Mouse (Mus musculus) cerebellum, postnatal 10 days (tissue): ENCODE measurements at regions not wholly inside any gene's neighbourhood (a gene's known extent, or its start where the extent isn't known, plus 50 kb on each side); places are given as distances from the start of the nearest gene placed in this dataset.
"Not testable (repeated sequence)": the region's sequence is repeated elsewhere in the genome, so short reads cannot be mapped to it uniquely, and the experiment has no call there.

Experiments used
- DNase-seq, 2 experiments: peaks; one replicate each; pipeline ENCODE4 v3.0.0; 2021; ENCODE audit warnings: mixed read lengths in 2 of 2

DNA sequence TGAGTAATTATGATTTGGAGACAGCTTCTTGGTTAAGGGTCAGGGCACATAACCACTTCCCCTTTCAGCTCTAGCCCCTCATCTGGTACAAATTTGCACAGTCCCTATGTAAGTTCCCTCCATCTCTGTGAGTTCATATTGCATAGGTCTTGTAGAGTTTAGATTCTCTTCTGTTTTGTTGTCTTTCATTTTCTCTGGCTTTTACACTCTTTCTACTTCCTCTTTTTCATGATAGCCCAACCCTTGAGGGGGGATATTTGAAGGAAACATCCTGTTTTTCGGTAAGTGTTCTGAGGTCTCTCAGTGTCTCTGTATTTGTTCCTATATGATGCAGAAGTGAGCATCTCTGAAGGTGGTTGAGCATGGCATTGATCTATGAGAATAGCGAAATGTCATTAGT lies 515.7 kb upstream of the Stxbp6 start:
- no peak for DNase-seq

DNA sequence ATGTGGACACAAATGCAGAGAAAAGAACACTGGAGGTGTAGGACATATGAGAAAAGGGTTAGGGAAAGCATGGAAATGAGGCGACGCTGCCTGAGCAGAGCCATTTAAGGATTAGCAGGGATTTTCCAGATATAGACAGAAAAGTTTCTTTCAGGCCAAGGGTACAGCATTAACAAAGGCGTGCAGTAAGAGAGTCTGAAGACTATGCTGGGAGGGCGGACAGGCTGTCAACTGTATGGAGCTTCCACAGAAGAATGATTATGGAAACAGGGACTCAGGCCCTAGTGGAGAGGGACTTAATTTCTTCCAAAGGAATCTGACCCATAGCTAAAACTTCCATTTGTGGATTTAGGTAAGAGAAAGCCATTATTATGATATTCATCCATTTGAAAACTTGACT lies 511.3 kb upstream of the Stxbp6 start:
- no peak for DNase-seq

GRCm38 (mm10) chr12:45563325-45564030 lies 489.0 kb upstream of the Stxbp6 start:
- peak; percentile 4 to 18 for DNase-seq

DNA sequence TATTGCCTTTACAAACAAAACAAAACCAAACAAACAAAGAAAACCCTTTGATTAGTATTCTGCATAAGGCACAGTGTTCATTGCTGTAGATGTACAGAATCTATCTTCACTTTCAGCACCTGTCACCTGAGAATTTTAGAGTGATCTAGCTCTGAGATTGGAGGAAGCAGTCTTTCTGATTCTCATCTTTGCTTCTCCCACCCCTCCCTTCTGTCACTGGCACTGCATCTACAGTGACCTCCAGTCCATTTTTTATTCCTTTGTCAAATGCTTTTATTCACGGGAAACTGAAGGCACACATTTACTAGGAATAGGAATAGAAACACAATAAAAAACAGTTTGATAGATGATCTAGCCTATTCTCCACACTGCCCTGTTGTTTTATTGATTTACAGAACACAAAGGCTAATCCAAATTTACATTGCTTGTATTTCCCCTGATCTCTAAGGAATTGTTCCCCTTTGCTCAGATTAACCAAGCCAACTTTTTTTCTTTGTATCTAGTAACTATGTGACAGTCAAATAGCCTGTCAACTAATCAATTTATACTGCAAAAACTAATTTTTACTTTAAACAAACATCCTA lies 488.2 kb upstream of the Stxbp6 start:
- DNase-seq = peak in 1 of 2 experiments; percentile 19

DNA sequence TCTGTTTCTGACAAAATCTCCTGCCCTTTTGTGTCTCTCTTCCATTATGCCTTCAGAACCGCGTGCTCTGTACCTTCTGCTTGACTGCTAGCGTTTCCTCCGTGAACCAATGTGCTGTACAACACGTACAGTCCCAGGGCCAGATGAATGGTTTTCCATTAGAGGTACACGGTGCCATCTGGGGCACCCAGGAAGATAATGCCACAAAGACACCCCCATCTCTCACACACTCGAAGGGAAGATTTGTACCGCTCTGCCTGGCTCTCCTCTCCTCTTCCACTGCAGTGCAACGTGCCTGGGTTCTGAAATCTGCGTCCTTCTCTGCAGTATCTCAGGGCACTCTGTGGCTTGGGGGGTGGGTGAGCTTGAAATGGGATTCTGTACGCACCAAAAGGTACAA lies 487.4 kb upstream of the Stxbp6 start:
- peak in 1 of 2 experiments; percentile 6 for DNase-seq

- no peak for DNase-seq
These were observed 486.9 kb upstream of the Stxbp6 start for GRCm38 (mm10) chr12:45561362-45561761.

GRCm38 (mm10) chr12:45549906-45550305 lies 475.4 kb upstream of the Stxbp6 start:
- peak; percentile 70 to 77 for DNase-seq

GRCm38 (mm10) chr12:45519554-45519953 lies 445.0 kb upstream of the Stxbp6 start:
- DNase-seq = no peak

GRCm38 (mm10) chr12:45514459-45514858 lies 439.9 kb upstream of the Stxbp6 start:
- DNase-seq = no peak

DNA sequence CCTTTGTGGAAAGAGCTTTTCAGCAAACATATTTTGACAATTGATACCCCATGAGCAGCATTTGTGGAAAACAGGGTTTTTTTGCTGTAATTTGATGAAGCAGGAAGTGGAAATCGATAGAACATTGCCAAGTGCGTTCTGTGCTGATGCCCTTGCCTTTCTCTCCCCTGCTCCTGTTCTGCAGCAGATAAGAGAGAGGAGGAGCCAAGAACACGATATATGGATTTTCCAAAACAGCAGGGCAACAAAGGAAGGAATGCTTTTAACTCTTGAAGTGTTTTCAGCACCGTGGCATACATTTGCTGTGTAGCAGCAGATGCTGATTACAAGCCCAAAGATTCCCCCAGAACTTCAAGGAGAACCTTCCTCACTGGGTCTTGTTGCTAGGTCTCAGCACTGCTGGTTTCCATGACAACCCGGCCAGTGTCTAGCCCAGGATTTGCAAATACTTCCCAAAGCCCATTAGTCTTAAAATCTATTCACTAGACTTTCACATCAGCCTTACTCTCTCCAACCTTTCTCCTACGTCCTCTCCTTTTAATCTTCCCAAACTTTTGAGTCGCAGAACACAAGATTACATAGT lies 433.0 kb upstream of the Stxbp6 start:
- DNase-seq = peak; percentile 21 to 35

DNA sequence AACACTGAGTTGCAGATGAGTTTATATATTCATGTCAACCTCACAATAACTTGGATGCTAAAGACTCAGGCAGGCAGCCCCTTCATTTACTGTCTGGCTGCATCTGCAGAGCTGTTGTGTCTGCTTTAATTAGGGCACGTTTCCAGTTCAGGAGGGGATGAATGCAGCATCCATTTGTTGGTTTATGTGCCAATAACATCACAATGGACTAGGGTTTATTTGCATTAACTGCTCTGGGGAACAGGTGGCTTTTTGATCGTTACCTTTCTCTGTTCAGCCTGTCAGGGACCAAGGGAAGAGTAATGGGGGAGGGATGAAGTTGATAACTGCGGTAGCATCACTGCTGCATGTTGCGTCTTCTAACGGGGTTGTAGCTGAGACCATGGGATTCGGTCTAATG lies 425.3 kb upstream of the Stxbp6 start:
- no peak for DNase-seq

GRCm38 (mm10) chr12:45498230-45498629 lies 423.7 kb upstream of the Stxbp6 start:
- DNase-seq = no peak

- DNase-seq = no peak
These were observed 414.5 kb upstream of the Stxbp6 start for GRCm38 (mm10) chr12:45489029-45489428.

DNA sequence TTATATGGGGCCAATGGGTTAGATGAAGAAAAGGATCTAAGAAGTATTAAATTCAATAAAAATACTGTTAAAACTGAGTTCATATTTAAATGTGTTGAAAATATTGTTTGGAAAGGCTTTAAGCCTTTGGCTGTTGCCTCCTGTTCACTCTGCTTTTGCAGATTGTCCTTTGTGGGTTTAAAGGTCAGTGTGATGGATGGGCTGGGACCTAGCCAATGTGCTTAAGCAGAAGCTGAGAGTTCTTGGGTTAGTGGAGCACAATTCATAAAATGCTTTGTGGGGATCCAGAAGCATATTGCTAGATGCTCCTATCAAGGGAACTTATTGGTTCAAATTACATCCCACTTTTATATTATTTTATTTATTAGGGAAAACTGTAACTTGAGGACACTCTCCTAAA lies 402.4 kb upstream of the Stxbp6 start:
- DNase-seq = no peak

DNA sequence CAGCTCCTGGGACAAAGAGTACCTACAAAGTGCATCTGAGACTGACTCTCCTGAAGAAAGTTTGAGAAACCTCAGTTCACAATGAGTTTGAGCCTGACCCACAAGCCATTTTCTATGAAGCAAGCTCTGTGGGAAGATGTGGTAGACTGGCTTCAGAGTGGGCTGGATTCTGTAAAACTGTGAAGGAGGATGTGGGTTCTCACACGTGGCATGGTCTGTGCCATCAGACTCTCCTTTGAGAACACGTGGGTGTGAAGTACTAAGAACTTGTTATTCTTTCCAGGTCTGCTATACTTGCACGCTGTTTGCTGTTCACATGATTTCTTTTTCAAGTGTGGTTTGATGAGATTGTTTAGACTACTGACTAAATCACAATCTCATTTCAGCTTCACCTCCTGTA lies 393.6 kb upstream of the Stxbp6 start:
- DNase-seq = no peak

GRCm38 (mm10) chr12:45467058-45467457 lies 392.5 kb upstream of the Stxbp6 start:
- peak; percentile 65 to 78 for DNase-seq

DNA sequence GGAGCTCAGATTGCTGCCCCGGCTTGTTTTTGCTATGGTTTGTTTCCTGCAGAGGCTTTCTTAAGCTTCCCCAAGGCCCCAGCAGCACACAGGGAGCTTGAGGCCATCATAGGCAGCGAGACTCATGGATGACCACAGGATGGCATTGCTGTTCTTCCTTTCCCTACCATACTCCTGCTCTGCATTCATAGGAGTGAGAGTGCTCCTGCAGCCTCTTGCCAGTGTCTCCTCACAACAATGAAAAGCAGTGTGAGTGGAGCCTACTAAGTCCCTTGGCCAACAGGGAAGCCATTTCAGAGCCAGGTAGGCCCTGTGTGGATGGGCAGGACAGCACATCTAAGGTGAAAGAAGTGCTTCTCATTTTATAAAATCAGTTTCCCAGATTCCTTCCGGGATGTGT lies 391.6 kb upstream of the Stxbp6 start:
- DNase-seq = peak; percentile 68 to 74

DNA sequence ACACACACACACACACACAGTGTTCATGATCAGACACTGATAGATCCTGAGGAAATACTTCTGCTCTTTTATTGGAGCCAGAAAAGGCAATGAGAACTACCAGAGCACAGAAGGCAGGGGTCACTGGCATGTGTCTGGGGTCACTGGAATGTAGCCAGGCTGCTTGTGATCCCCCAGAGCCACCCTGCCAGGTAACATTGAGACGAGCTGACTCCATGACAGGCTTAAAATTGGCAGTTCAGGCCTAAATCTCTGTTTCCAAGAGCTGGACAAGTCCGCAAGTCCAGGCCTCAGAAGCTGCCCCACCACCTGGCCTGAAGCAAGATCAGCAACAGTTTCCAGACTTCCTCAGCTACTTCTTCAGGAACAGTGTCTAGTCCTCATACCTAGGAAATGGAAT lies 390.4 kb upstream of the Stxbp6 start:
- DNase-seq = peak; percentile 50 to 61

DNA sequence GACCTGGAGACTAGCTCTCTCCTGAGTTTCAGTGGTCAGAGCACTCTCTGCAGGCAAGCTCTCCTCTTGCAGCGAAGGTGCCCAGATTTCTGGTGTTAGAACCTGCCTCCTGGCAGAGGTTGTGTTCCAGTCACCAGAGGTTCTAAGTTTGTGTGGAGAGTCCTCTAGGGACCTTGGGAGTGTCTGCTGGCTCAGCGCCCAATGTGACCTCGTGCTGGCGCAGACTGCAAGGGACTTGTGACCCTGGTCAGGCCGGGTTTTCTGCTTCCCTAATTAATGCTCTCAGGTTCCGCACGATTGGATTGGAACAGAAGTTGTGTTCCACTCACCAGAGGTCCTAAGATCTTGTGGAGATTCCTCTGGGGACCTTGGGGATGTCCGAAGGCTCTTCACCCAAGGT lies 384.2 kb upstream of the Stxbp6 start:
- DNase-seq = not testable (repeated sequence)

- DNase-seq = peak; percentile 62 to 76
These were observed 369.1 kb upstream of the Stxbp6 start for GRCm38 (mm10) chr12:45443512-45444190.

- no peak for DNase-seq
These were observed 368.0 kb upstream of the Stxbp6 start for GRCm38 (mm10) chr12:45442474-45442873.

DNA sequence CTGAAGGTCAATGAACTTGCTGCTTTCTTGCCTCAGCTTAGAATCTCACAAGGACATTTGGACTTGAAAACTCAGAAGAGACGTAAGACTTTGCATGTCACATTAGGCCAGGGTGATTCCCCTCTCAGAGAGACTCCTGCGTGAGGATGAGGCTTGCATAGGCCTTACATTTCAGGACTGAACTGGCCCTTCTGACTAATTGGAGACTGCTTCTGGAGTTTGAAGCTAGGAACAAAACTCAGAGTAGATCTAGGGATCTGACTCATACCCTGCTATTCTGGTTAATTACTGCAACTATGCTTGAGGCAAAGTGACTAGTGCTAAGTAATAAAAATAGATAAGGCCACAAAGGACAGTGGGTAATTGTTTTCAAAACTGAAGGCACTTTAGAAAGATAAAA lies 365.2 kb upstream of the Stxbp6 start:
- DNase-seq = no peak

DNA sequence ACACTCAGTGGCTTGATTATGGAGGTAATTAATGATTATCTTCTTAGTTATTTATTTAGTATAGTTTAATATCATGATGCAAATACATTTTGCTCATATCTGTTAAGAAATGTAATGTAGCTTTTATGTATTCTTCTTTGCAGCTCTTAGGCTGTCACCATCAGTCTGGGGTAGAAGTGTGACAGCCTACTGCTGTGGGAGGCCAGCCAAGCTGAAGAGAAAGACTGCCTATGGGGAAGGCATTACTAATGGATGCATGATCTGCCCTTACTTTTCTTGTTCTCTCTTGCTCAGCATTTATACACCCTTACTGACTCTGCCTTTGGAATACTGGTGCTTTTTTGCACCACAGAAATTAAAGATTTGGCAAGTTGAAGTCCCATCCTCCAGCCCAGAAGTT lies 362.8 kb upstream of the Stxbp6 start:
- peak; percentile 11 to 19 for DNase-seq

DNA sequence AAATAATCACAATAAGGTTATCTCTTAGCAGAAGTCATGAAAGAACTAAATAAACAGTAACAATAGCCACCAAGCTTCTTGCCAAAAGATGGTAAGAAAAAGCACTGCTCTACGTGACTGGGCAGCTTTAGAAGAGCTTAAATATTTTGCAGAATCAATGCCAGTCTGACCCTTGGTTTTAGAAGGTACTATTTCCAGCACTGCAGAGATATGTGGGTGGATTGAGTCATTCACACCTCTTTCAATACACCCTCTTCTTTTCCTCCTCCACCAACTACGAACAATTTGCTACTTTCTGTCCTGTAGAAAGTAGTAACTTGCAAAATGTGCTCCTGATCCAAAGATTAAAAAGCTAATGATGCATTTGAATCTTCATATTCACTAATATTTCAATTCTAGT lies 324.9 kb upstream of the Stxbp6 start:
- DNase-seq = no peak
